Mouse (Mus musculus) lung, adult 18-20 months (tissue): ENCODE measurements around the gene Nup43.
A peak's percentile ranks its signal among the peaks of the same experiment; 100 is the strongest.

ENCODE experiments used
- DNase-seq, 2 experiments: peaks; one replicate each; pipeline ENCODE4 v3.0.0; 2022; ENCODE audit warnings: mixed read lengths in 2 of 2

The Nup43 gene

DNA sequence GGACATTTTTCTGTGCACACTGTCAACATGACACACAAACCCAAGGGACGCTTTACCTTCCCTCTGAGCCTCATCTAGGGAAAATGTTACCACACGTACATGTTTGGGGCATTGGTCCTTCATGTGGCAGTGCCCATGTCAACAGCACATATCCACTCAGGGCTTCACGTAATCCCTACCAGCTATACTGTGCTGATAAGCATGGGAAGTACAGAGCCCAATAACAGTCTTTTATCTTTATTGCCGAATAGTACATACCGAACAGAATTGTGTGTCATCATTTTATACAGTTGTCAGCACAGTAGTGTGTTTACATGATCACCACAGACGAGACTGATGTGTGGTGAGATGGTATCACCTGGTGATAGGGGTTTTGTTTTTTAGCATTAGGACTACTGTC lies 19.6 kb downstream of the Nup43 start:
- DNase-seq, result no peak

DNA sequence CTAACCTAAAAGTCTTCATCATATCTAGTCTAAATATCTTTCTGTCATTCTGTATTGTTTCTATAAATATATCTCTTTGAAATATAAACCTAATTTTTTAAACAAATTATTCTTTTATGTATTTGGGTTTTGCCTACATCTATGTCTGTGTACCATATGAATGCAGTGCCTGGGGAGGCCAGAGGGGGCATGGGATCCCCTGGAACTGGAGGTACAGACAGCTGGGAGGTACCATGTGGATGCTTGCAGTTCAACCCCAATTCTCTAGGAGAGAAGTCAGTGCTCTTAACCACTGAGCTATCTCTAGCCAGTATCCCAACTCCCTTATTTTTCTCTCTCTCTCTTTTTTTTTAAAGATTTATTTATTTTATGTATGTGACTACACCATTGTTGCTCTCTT lies 28.0 kb downstream of the Nup43 start:
- no peak for DNase-seq

DNA sequence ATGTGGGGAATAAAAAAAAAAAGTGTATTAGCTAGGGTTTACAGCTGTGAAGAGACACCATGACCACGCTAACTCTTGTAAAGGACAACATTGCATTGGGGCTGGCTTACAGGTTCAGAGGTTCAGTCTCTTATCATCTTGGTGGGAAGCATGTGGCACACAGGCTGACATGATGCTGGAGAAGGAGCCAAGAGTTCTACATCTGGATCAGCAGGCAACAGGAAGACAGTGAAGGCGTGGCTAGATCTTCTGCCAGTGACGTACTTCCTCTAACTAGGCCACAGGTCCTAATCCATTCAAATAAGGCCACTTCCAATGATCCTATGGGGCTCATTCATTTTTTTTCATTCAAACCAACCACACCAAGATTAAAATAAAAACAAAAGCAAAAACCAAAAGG lies 32.8 kb downstream of the Nup43 start:
- DNase-seq, result no peak

DNA sequence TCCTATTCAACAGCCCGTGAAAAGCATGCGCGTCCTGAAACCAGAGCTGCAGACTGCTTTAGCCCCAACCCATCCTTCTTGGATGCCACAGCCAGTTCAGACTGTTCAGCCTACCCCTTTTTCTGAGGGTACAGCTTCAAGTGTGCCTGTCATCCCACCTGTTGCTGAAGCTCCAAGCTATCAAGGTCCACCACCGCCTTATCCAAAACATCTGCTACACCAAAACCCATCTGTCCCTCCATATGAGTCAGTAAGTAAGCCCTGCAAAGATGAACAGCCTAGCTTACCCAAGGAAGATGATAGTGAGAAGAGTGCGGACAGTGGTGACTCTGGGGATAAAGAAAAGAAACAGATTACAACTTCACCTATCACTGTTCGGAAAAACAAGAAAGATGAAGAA lies 35.3 kb downstream of the Nup43 start:
- no peak for DNase-seq

DNA sequence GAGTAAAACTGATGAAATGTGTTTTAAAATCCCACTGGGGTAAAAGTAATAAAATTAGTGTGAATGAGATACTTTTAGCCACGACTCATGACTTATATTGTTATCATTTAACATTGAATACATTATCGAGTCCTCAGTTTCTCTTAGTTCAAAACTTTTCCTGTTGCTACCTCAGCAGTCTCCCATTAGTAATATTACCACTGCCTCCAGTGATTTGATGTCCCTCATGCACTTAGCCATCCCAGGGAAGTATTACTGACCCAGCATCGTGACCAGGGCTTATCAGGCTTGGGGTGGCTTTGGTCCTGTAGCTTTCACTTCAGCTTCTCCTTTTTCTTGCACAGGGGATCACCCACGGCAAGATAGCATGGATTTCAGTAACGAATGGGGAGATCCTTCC lies 42.8 kb downstream of the Nup43 start:
- DNase-seq, result no peak

DNA sequence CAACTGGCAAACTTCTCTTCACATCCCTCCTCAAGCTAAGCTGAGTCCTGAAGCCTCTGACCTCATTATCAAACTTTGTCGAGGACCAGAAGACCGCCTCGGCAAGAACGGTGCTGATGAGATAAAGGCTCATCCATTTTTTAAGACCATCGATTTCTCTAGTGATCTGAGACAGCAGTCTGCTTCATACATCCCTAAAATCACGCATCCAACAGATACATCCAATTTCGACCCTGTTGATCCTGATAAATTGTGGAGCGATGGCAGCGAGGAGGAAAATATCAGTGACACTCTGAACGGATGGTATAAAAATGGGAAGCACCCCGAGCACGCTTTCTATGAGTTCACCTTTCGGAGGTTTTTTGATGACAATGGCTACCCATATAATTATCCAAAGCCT lies 45.2 kb downstream of the Nup43 start:
- no peak for DNase-seq

DNA sequence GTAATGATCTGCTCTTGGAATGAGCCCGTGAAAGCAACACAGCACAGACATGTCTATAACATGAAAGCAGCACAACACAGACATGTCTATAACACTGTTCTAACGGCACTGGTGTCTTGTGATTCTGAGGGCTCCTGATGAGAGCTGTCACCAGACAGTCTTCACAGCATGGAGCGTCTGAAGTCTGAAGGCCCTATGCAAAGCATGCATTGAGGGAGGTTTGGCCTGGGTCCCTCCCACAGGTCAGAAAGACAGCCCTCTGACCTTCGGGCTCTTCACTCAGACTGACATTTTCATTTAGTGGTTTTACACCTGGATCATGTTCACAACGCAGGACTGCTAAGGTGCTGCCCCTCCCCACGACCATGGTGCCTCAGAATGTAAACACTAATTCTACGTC lies 47.8 kb downstream of the Nup43 start:
- DNase-seq, result no peak

DNA sequence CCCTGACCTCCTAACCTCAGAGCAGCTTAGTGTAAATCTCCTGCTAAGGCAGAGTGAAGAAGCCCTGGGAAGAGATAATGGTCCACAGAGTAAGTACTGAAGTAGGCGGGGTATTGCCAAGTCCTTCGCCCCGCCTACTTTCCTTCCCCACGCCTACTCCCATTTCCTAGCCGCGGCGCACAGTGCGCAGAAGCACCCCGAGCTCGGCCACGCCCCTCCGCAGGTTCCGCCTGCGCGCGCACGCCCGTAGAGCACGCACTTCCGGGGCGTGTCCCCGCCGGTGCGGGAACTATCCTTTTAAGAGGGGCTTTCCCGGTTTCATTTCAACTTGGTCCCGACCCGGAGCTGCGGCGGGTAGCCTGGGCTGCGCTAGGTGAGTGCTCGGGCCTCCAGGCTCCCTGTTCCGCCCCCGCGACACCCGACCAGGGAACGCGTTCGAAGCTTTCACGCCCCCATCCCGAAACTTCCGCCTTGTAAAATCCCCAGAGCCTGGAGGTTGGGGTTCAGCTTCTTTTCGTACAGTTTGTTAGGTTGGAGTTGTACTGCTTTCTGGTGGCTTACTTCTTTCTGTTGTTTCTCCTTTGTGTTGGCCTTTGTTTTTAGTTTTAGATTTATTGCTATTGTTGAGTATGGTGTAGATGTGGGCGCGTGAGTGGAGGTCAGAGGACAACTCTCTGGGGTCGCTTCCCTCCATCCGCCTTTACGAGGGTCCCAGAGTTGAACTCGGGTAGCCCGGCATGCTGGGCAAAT lies 58.6 kb downstream of the Nup43 start, which contains the start of gene Katna1:
Gene Katna1 (plus strand): TSS at position 250 of the 750 bp plus-strand sequence.
- peak; percentile 93 to 95 for DNase-seq

DNA sequence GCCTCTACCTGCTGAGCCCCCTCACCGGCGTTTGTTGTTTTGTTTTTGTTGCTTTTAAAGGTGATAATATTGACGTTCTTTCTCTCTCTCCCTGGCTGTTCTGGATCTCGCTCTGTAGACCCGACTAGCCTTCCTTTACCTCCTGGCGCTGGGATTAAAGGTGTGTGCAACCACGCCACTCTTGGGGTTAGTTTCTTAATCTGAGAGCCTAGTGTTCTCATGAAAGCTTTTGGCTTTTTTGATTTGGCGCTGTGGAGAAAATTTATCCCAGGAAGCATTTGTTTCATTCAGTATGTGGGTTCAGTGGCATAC lies 59.2 kb downstream of the Nup43 start:
- DNase-seq, result no peak

DNA sequence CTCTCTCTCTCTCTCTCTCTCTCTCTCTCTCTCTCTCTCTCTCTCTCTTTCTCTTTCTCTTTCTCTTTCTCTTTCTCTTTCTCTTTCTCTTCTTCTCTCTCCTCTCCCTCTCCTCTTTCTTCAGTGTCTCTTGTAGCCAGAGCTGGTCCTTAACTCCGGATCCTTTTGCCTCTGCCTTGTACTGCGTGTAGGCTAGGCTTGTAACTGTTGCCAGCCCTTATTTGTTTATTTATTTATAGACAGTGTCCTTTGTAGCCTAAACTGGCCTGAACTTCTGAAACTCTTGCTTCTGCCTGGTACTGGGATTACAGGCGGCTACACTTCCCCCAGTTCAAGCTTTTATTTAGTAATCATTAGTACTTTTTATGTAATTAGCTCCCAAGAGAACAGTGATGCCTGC lies 59.7 kb downstream of the Nup43 start:
- DNase-seq, result no peak
